Mouse (Mus musculus) liver, embryonic 14.5 days (tissue): ENCODE results near the gene Pon3. TPM values are rescaled to one million over a fixed set of nuclear protein-coding genes. Genes with fewer than 3 reads are reported as not detected.
A peak's percentile ranks its signal among the peaks of the same experiment; 100 is the strongest.

Experiments used
- ATAC-seq: fragments of 200-750 bp; cut with Nextera tagmentation; 2 replicates; pipeline ENCODE4 v1.8.0; 2017; ENCODE audit warnings: moderate number of reproducible peaks, mild to moderate bottlenecking, moderate library complexity; ENCODE audit not compliant: insufficient read depth
- DNase-seq, 3 experiments: peaks; one replicate each; pipeline ENCODE4 v3.0.0-alpha.2; 2012 to 2013; ENCODE audit warnings: low read depth in 3 of 3, low spot score in 3 of 3
- H3K27ac ChIP-seq: fragments of 300-500 bp; sonication (generic); 2 replicates; pipeline ENCODE4 v1.5.1; 2014; ENCODE audit warnings: moderate library complexity, mild to moderate bottlenecking, control low read depth, inconsistent platforms
- H3K27me3 ChIP-seq: fragments of 300-500 bp; sonication (generic); 2 replicates; pipeline ENCODE4 v1.6.1; 2014; ENCODE audit warnings: mild to moderate bottlenecking, low read length, moderate library complexity; ENCODE audit not compliant: control insufficient read depth, insufficient read depth
- H3K36me3 ChIP-seq: fragments of 300-500 bp; sonication (generic); replicated peaks from 2 replicates; pipeline ENCODE4 v1.6.1; 2014; ENCODE audit warnings: low read depth; ENCODE audit not compliant: control insufficient read depth, insufficient read depth
- H3K4me1 ChIP-seq, 2 experiments: fragments of 200-500 bp in 1 of 2; fragments of 300-500 bp in 1 of 2; sonication (generic) in 1 of 2; replicated peaks; 2 replicates each; pipeline ENCODE4 v1.6.1; 2012 to 2014; ENCODE audit warnings: antibody characterized with exemption in 1 of 2, inconsistent platforms in 1 of 2, low read length in 1 of 2; ENCODE audit not compliant: control insufficient read depth in 2 of 2, insufficient read depth in 2 of 2
- H3K4me2 ChIP-seq: fragments of 300-500 bp; sonication (generic); 2 replicates; pipeline ENCODE4 v1.6.1; 2014; ENCODE audit warnings: low read depth, mild to moderate bottlenecking, control low read depth, moderate library complexity
- H3K4me3 ChIP-seq, 2 experiments: fragments of 200-500 bp in 1 of 2; fragments of 300-500 bp in 1 of 2; sonication (generic) in 1 of 2; 2 replicates each; pipeline ENCODE4 v1.5.1; 2012 to 2014; ENCODE audit warnings: low read depth in 2 of 2, low read length in 2 of 2, mild to moderate bottlenecking in 2 of 2, control low read depth in 1 of 2, inconsistent platforms in 1 of 2, moderate library complexity in 1 of 2; ENCODE audit not compliant: insufficient read depth in 1 of 2
- H3K9ac ChIP-seq: fragments of 300-500 bp; sonication (generic); replicated peaks from 2 replicates; pipeline ENCODE4 v1.6.1; 2014; ENCODE audit warnings: mild to moderate bottlenecking, control low read depth, moderate library complexity
- H3K9me3 ChIP-seq: fragments of 300-500 bp; sonication (generic); 2 replicates; pipeline ENCODE4 v1.6.1; 2016; ENCODE audit warnings: low read length, mixed read lengths; ENCODE audit not compliant: control insufficient read depth
- CTCF ChIP-seq: IDR thresholded peaks from 2 replicates; pipeline ENCODE4 v1.5.1; 2016; ENCODE audit warnings: antibody characterized with exemption, low read depth, control low read depth
- EP300 ChIP-seq: IDR thresholded peaks from 2 replicates; pipeline ENCODE4 v1.6.1; 2016; ENCODE audit warnings: antibody characterized with exemption, low read depth
- WGBS: fragments of 180-500 bp; shearing (Covaris S2); extraction: QIAGEN DNeasy Blood & Tissue Kit; methylation state at CpG from one replicate; pipeline ENCODE4 v1.1.7; 2014; ENCODE audit not compliant: insufficient replicate concordance; 5-methylcytosine and 5-hydroxymethylcytosine counted together
- polyA plus RNA-seq, 2 experiments: library from polyadenylated mRNA; depleted of rRNA in 1 of 2; stranded (reverse) in 1 of 2; unstranded in 1 of 2; fragments of >200 nt; fragmentation: Nextera tagmentation in 1 of 2; extraction: Ambion mirVana in 1 of 2; gene quantifications; 2 replicates each; pipeline versions ENCODE4 v1.2.1 to v1.2.3; 2012 to 2014

The Pon3 gene
- 6.2 and 8.5 TPM in 2 replicates for polyA plus RNA-seq (2012; rRNA removed)
- polyA plus RNA-seq (2014; fragmentation: Nextera tagmentation; extraction: Ambion mirVana) = 17.5 and 19.0 TPM in 2 replicates

DNA sequence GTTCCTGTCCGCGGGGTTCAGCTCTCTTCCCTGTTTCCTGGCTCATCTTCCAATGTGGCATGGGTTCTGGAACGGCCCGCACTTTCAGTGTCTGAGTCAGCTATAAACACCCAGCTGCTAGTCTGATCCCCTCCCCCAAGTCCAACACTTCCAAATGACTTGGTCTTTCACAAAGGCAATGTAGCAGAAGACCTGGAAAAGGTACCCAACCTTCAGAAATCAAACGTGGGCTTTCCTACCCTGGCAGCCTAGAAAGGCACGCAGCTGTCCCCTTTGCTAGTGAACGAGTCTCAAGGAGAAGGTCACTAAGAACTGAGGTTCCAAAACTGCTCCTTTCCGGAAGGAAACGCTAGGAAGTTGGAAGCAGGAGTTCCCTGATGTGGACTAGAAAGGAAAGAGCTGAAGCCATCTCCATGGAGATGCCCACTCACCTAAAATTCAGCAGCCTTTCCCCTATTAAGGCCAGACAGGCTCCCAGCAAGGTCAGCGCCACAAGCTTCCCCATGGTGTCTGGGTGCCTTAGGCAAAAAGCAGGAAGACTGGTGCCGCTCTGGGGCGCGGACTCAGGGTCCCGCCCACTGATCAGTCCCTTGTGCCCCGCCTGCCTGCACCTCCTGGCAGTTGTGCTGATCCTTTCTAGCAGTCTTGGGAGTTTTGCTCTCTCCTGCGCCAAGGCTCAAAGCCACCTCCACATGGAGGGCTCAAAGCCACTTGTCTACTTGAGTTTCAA lies at the start of gene Pon3:
Gene Pon3, minus strand, starts transcription at position 565 of the 730 bp plus-strand sequence.
- Histone ChIP-seq H3K4me3 (peak within 1 kb of the TSS; percentile 69 to 93), H3K27ac (peak within 1 kb of the TSS; percentile 1), H3K4me2 (peak within 1 kb of the TSS; percentile 68), H3K27me3 (no peaks in the 10 kb centered on the region), H3K9me3 (no peaks in the 10 kb centered on the region), H3K9ac (peak within 1 kb of the TSS; percentile 67), H3K36me3 (no peaks in the 10 kb centered on the region), H3K4me1 (peaks cover 13 to 17% of the 10 kb centered on the region in 2 experiments)
- peak; percentile 55 to 63 (median 57) for DNase-seq
- peak; percentile 99 for ATAC-seq
- WGBS = 1% methylated on average over 16 of the region's 16 CpGs
- TF ChIP-seq CTCF = peak; percentile 45
- no peak for TF ChIP-seq EP300

- Histone ChIP-seq H3K27me3 (no peaks in the 10 kb centered on the region), H3K4me1 (peaks cover 0 to 1% of the 10 kb centered on the region in 2 experiments; a peak in 2 of 4 replicates), H3K9ac (no peak overlapping the region), H3K36me3 (no peaks in the 10 kb centered on the region), H3K4me3 (no peak overlapping the region), H3K9me3 (no peaks in the 10 kb centered on the region), H3K27ac (no peak overlapping the region), H3K4me2 (no peak overlapping the region)
- no peak for ATAC-seq
- 72% methylated on average over 8 of the region's 8 CpGs for WGBS
- TF ChIP-seq EP300 (no peak), CTCF (no peak)
- no peak for DNase-seq
Measured at GRCm38 (mm10) chr6:5304956-5305355, 48.9 kb upstream of the Pon3 start.

GRCm38 (mm10) chr6:5300629-5301028 lies 44.5 kb upstream of the Pon3 start:
- no peaks in the 10 kb centered on the region for H3K9me3 ChIP-seq
- no peak overlapping the region for H3K27ac ChIP-seq
- ATAC-seq = no peak
- peaks cover 11 to 17% of the 10 kb centered on the region in 2 experiments for H3K4me1 ChIP-seq
- H3K9ac ChIP-seq = no peak overlapping the region
- no peaks in the 10 kb centered on the region for H3K27me3 ChIP-seq
- H3K36me3 ChIP-seq = no peaks in the 10 kb centered on the region; the same call in 1 of the 2 replicates
- no peak overlapping the region for H3K4me2 ChIP-seq
- no peak for DNase-seq
- 80% methylated on average over 8 of the region's 8 CpGs for WGBS
- TF ChIP-seq CTCF = no peak
- TF ChIP-seq EP300 = no peak
- no peak overlapping the region for H3K4me3 ChIP-seq

GRCm38 (mm10) chr6:5299561-5299960 lies 43.5 kb upstream of the Pon3 start:
- peaks cover 19 to 26% of the 10 kb centered on the region in 2 experiments for H3K4me1 ChIP-seq
- no peak overlapping the region for H3K4me3 ChIP-seq
- no peaks in the 10 kb centered on the region for H3K9me3 ChIP-seq
- H3K27ac ChIP-seq = no peak overlapping the region
- no peaks in the 10 kb centered on the region for H3K27me3 ChIP-seq
- 78% methylated on average over 5 of the region's 5 CpGs for WGBS
- DNase-seq (no peak), ATAC-seq (no peak)
- peaks cover 4% of the 10 kb centered on the region; the same call in 1 of the 2 replicates for H3K36me3 ChIP-seq
- no peak overlapping the region for H3K4me2 ChIP-seq
- TF ChIP-seq CTCF (no peak), EP300 (no peak)
- H3K9ac ChIP-seq = no peak overlapping the region

DNA sequence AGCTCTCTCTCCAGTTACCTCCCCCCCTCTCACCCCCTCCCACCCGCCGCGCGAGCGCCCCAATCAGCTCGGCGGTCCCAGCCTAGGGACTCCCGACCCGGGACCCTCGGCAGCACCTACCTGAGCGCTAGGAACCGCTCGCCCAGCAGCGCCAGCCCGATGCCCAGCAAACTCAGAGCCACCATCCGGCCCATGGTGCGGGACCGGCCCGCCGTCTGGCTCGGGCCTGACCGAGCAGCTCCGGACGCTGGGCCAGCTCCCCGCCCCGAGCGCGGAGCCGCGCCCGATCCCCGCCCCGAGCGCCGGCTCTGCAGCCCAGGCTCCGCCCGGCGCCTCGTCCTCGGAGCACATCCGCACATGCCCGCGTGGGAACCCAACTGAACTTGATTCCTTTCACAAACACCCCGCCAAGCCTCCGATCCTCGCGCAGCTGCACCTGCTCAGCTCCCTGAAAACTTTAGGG lies 42.0 kb upstream of the Pon3 start, which contains the start of gene Pon2:
Gene Pon2, minus strand, starts transcription at position 364 of the 463 bp plus-strand sequence.
- no peaks in the 10 kb centered on the region for H3K9me3 ChIP-seq
- H3K4me1 ChIP-seq = peaks cover 33 to 37% of the 10 kb centered on the region in 2 experiments
- ATAC-seq (peak; percentile 90), DNase-seq (peak; percentile 71 to 75 (median 74))
- peaks cover 18% of the 10 kb centered on the region; the same call in 1 of the 2 replicates for H3K36me3 ChIP-seq
- peak within 1 kb of the TSS; percentile 98 for H3K27ac ChIP-seq
- H3K4me3 ChIP-seq = peak within 1 kb of the TSS; percentile 89 to 90
- TF ChIP-seq CTCF = peak; percentile 19; the same call in 1 of the 2 replicates
- 0 out of 2 replicates have a peak, but pooled peaks have one; percentile 18 for TF ChIP-seq EP300
- peak within 1 kb of the TSS; percentile 95 for H3K4me2 ChIP-seq
- no peaks in the 10 kb centered on the region for H3K27me3 ChIP-seq
- H3K9ac ChIP-seq = peak within 1 kb of the TSS; percentile 97
- WGBS = under 1% methylated on average over 42 of the region's 47 CpGs
